ENCODE assay signal across 8 mouse cellular contexts in the genomic region with DNA sequence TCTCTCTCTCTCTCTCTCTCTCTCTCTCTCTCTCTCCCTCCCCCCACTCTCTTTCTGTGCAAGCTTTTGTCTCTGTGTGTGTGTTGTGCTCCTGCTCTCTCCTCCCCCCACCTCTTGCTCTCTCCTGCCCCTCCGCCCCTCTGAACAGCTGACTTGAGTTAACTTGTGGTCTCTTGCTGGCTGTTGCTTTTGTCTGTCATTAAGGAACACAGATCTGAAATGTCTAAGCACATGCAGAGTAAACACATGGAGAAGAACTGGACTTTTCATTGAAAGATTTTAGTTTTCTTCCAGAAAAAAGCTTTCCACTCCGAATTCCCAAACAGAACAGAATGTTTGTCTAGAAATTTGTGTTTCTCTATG.
DNase-seq lines count a peak whose midpoint lies in the region; ATAC-seq lines count a peak whose summit lies in the region.

No protein-coding gene starts in this region.

- intact Hi-C loops in heart, postnatal 36 days (cut with DNase I) = no loop called here

- DNase-seq in heart, postnatal 36 days = no peak
- DNase-seq in embryonic facial prominence, embryonic 11.5 days (ENCODE audit: low spot score) = peak; percentile 86
- DNase-seq in limb, embryonic 11.5 days (ENCODE audit: low spot score) = peak; percentile 78
- DNase-seq in urinary bladder, adult 18-20 months (ENCODE audit: low spot score in 2 of 2) = no peak
- no peak for DNase-seq in testis, postnatal 10 days (ENCODE audit: low spot score)
- DNase-seq in right cerebral cortex, postnatal 36 days (ENCODE audit: low spot score in 2 of 2) = no peak

- ATAC-seq in heart, embryonic 11.5 days (replicated peaks; ENCODE audit: insufficient number of reproducible peaks, low FRiP score, low TSS enrichment) = no peak
- ATAC-seq in embryonic facial prominence, embryonic 11.5 days (replicated peaks; ENCODE audit: insufficient number of reproducible peaks, low FRiP score, low TSS enrichment, low read depth) = peak; percentile 79
- peak; percentile 60 for ATAC-seq in limb, embryonic 11.5 days (ENCODE audit: insufficient number of reproducible peaks, low FRiP score, low TSS enrichment, low read depth)
- no peak for ATAC-seq in neural tube, embryonic 13.5 days (ENCODE audit: low read depth)

- H3K4me3 ChIP-seq in heart, embryonic 11.5 days (ENCODE audit: low read depth, low read length) = peak overlapping the region; percentile 27
- H3K4me3 ChIP-seq in embryonic facial prominence, embryonic 11.5 days (ENCODE audit: low read depth, low read length) = no peak overlapping the region
- H3K4me3 ChIP-seq in limb, embryonic 11.5 days (ENCODE audit: low read depth, low read length) = peak overlapping the region; percentile 17; the same call in 1 of the 2 replicates
- H3K4me3 ChIP-seq in neural tube, embryonic 13.5 days = no peak overlapping the region

- no peaks in the 10 kb centered on the region for H3K36me3 ChIP-seq in heart, embryonic 11.5 days (ENCODE audit: control insufficient read depth, insufficient read depth, low read length)
- no peaks in the 10 kb centered on the region for H3K36me3 ChIP-seq in embryonic facial prominence, embryonic 11.5 days (replicated peaks; ENCODE audit: control insufficient read depth, insufficient read depth, low read depth, low read length)
- H3K36me3 ChIP-seq in limb, embryonic 11.5 days (ENCODE audit: control insufficient read depth, insufficient read depth, low read length) = no peaks in the 10 kb centered on the region
- H3K36me3 ChIP-seq in neural tube, embryonic 13.5 days = no peaks in the 10 kb centered on the region

- H3K9me3 ChIP-seq in heart, embryonic 11.5 days (replicated peaks; ENCODE audit: control insufficient read depth, low read length) = no peaks in the 10 kb centered on the region
- H3K9me3 ChIP-seq in embryonic facial prominence, embryonic 11.5 days (replicated peaks; ENCODE audit: control insufficient read depth, low read length) = no peaks in the 10 kb centered on the region
- no peaks in the 10 kb centered on the region for H3K9me3 ChIP-seq in limb, embryonic 11.5 days (ENCODE audit: control insufficient read depth, low read length)
- no peaks in the 10 kb centered on the region for H3K9me3 ChIP-seq in neural tube, embryonic 13.5 days

- peaks cover 3% of the 10 kb centered on the region; the same call in 1 of the 2 replicates for H3K4me1 ChIP-seq in heart, embryonic 11.5 days (ENCODE audit: control insufficient read depth, insufficient read depth, low read length)
- H3K4me1 ChIP-seq in embryonic facial prominence, embryonic 11.5 days (ENCODE audit: control insufficient read depth, insufficient read depth, low read length) = peaks cover 5% of the 10 kb centered on the region
- peaks cover 16% of the 10 kb centered on the region for H3K4me1 ChIP-seq in limb, embryonic 11.5 days (ENCODE audit: control insufficient read depth, insufficient read depth, low read length)
- H3K4me1 ChIP-seq in neural tube, embryonic 13.5 days (replicated peaks) = peaks cover 17% of the 10 kb centered on the region

- no peaks in the 10 kb centered on the region for H3K27me3 ChIP-seq in heart, embryonic 11.5 days (ENCODE audit: control insufficient read depth, insufficient read depth, low read length)
- no peaks in the 10 kb centered on the region for H3K27me3 ChIP-seq in embryonic facial prominence, embryonic 11.5 days (ENCODE audit: control insufficient read depth, insufficient read depth, low read length)
- no peaks in the 10 kb centered on the region for H3K27me3 ChIP-seq in limb, embryonic 11.5 days (ENCODE audit: control insufficient read depth, insufficient read depth, low read length)
- no peaks in the 10 kb centered on the region for H3K27me3 ChIP-seq in neural tube, embryonic 13.5 days

- H3K27ac ChIP-seq in heart, embryonic 11.5 days (ENCODE audit: low read depth, low read length) = peak overlapping the region; percentile 77; the same call in 1 of the 2 replicates
- peak overlapping the region; percentile 83 for H3K27ac ChIP-seq in embryonic facial prominence, embryonic 11.5 days (replicated peaks; ENCODE audit: low read depth, low read length)
- H3K27ac ChIP-seq in limb, embryonic 11.5 days (replicated peaks; ENCODE audit: low read depth, low read length) = peak overlapping the region; percentile 90
- no peak overlapping the region for H3K27ac ChIP-seq in neural tube, embryonic 13.5 days (replicated peaks)

- peak overlapping the region; percentile 52; the same call in 1 of the 2 replicates for H3K9ac ChIP-seq in heart, embryonic 11.5 days (ENCODE audit: low read depth, low read length)
- H3K9ac ChIP-seq in embryonic facial prominence, embryonic 11.5 days (replicated peaks; ENCODE audit: low read length) = peak overlapping the region; percentile 50; the same call in 1 of the 2 replicates
- no peak overlapping the region for H3K9ac ChIP-seq in limb, embryonic 11.5 days (ENCODE audit: low read length)
- no peak overlapping the region for H3K9ac ChIP-seq in neural tube, embryonic 13.5 days

- WGBS in heart, embryonic 11.5 days (ENCODE audit: insufficient replicate concordance) = 44% methylated on average over 2 of the region's 2 CpGs
- WGBS in embryonic facial prominence, embryonic 11.5 days = 24% methylated on average over 2 of the region's 2 CpGs
- WGBS in limb, embryonic 11.5 days = 33% methylated on average over 2 of the region's 2 CpGs
- WGBS in neural tube, embryonic 13.5 days = 49% methylated on average over 2 of the region's 2 CpGs

- H3K4me2 ChIP-seq in heart, embryonic 11.5 days = peak overlapping the region; percentile 59
- H3K4me2 ChIP-seq in embryonic facial prominence, embryonic 11.5 days (ENCODE audit: low read depth, low read length) = peak overlapping the region; percentile 31
- H3K4me2 ChIP-seq in limb, embryonic 11.5 days (ENCODE audit: low read depth, severe bottlenecking) = peak overlapping the region; percentile 48
- peak overlapping the region; percentile 42 for H3K4me2 ChIP-seq in neural tube, embryonic 13.5 days

Comparison
In these comparisons a context has a peak if more than half of its experiments do, and no peak if none do; other contexts are left out.
1. ATAC-seq: peak in embryonic facial prominence, embryonic 11.5 days (single experiment) and limb, embryonic 11.5 days (single experiment); none in heart, embryonic 11.5 days (single experiment) and neural tube, embryonic 13.5 days (single experiment).
2. H3K4me3 ChIP-seq: peak in heart, embryonic 11.5 days (single experiment) and limb, embryonic 11.5 days (single experiment); none in embryonic facial prominence, embryonic 11.5 days (single experiment) and neural tube, embryonic 13.5 days (single experiment).
3. H3K9ac ChIP-seq: peak in heart, embryonic 11.5 days (single experiment) and embryonic facial prominence, embryonic 11.5 days (single experiment); none in limb, embryonic 11.5 days (single experiment) and neural tube, embryonic 13.5 days (single experiment).
4. DNase-seq: peak in embryonic facial prominence, embryonic 11.5 days (single experiment) and limb, embryonic 11.5 days (single experiment); none in heart, postnatal 36 days (0 of 2), urinary bladder, adult 18-20 months (0 of 2), testis, postnatal 10 days (single experiment) and right cerebral cortex, postnatal 36 days (0 of 2).
5. Peak in every context shown above with its lines, with median percentiles within 50 percentile points of each other: H3K4me2 ChIP-seq.